ENCODE assay signal across 16 mouse cellular contexts in the genomic region with DNA sequence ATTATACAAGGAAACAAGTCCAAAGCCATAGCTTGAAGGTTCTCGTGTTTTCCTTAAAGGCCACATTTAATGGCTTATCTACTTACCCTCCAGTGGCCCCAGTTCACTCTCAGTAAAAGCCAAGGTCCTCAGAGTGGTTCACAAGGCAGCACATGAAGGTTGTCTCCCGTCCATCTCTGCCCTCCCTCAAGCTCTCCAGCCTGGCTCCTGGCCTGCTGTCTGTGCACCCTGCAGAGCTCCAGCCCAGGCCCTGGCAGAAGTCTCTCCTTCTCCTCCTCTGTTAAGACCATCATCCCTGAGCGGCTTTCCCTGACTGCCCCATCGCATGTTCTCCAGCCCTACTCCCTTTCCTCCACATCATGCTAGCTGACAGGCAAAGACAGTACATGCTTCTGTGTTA. TPM values are rescaled to one million over a fixed set of nuclear protein-coding genes. Genes with fewer than 3 reads are reported as not detected.
DNase-seq lines count a peak whose midpoint lies in the region; ATAC-seq lines count a peak whose summit lies in the region.
"Had no signal": no experiment of that assay in that cellular context is flagged by ENCODE, and none has a peak within 500 bp of the region (broad histone marks: within the 10 kb centered on the region; RNA-seq: fewer than 3 reads in every experiment).

No protein-coding gene starts in this region.

- H3K4me3 ChIP-seq in heart, embryonic 12.5 days: no peak overlapping the region
- no peak overlapping the region for H3K4me3 ChIP-seq in limb, embryonic 12.5 days (replicated peaks)
- H3K4me3 ChIP-seq in limb, embryonic 10.5 days: no peak overlapping the region
- H3K4me3 ChIP-seq in stomach, embryonic 15.5 days (replicated peaks): no peak overlapping the region
- H3K4me3 ChIP-seq: embryonic facial prominence, embryonic 13.5 days; forebrain, embryonic 15.5 days; kidney, embryonic 15.5 days; midbrain, embryonic 15.5 days; myocyte had no signal

- peaks cover 18% of the 10 kb centered on the region for H3K4me1 ChIP-seq in heart, embryonic 12.5 days (replicated peaks)
- H3K4me1 ChIP-seq in limb, embryonic 12.5 days (replicated peaks): no peaks in the 10 kb centered on the region; the same call in 1 of the 2 replicates
- H3K4me1 ChIP-seq in limb, embryonic 10.5 days: 0 out of 2 replicates have a peak, but pooled peaks cover 3% of the 10 kb centered on the region
- no peaks in the 10 kb centered on the region for H3K4me1 ChIP-seq in stomach, embryonic 15.5 days
- H3K4me1 ChIP-seq: embryonic facial prominence, embryonic 13.5 days; midbrain, embryonic 15.5 days had no signal

- H3K9me3 ChIP-seq in heart, embryonic 12.5 days (replicated peaks): no peaks in the 10 kb centered on the region
- H3K9me3 ChIP-seq in limb, embryonic 12.5 days: no peaks in the 10 kb centered on the region
- no peaks in the 10 kb centered on the region for H3K9me3 ChIP-seq in limb, embryonic 10.5 days (replicated peaks)
- no peaks in the 10 kb centered on the region for H3K9me3 ChIP-seq in stomach, embryonic 15.5 days
- H3K9me3 ChIP-seq: embryonic facial prominence, embryonic 13.5 days; forebrain, embryonic 15.5 days; kidney, embryonic 15.5 days; midbrain, embryonic 15.5 days had no signal

- H3K27me3 ChIP-seq in heart, embryonic 12.5 days (replicated peaks): no peaks in the 10 kb centered on the region
- H3K27me3 ChIP-seq in limb, embryonic 12.5 days: no peaks in the 10 kb centered on the region
- no peaks in the 10 kb centered on the region for H3K27me3 ChIP-seq in limb, embryonic 10.5 days (ENCODE audit: low read depth, poor library complexity, severe bottlenecking)
- no peaks in the 10 kb centered on the region for H3K27me3 ChIP-seq in stomach, embryonic 15.5 days (replicated peaks)
- H3K27me3 ChIP-seq: embryonic facial prominence, embryonic 13.5 days; forebrain, embryonic 15.5 days; kidney, embryonic 15.5 days; midbrain, embryonic 15.5 days; Patski had no signal

- no peak for ATAC-seq in heart, embryonic 12.5 days (ENCODE audit: insufficient number of reproducible peaks, low FRiP score)
- ATAC-seq in limb, embryonic 12.5 days (ENCODE audit: insufficient number of reproducible peaks, insufficient read depth, low FRiP score, low TSS enrichment, low read depth): no peak
- ATAC-seq in stomach, embryonic 15.5 days (ENCODE audit: insufficient read depth, low FRiP score, low read depth): no peak
- ATAC-seq: forebrain, embryonic 15.5 days; midbrain, embryonic 15.5 days; Patski had no signal

- no peak overlapping the region for H3K4me2 ChIP-seq in heart, embryonic 12.5 days
- no peak overlapping the region for H3K4me2 ChIP-seq in limb, embryonic 12.5 days
- H3K4me2 ChIP-seq in stomach, embryonic 15.5 days: no peak overlapping the region
- H3K4me2 ChIP-seq: embryonic facial prominence, embryonic 13.5 days; forebrain, embryonic 15.5 days; hindbrain, embryonic 14.5 days; kidney, embryonic 15.5 days; midbrain, embryonic 15.5 days had no signal

- no peaks in the 10 kb centered on the region for H3K36me3 ChIP-seq in heart, embryonic 12.5 days
- no peaks in the 10 kb centered on the region for H3K36me3 ChIP-seq in limb, embryonic 12.5 days
- H3K36me3 ChIP-seq in limb, embryonic 10.5 days: no peaks in the 10 kb centered on the region
- H3K36me3 ChIP-seq in stomach, embryonic 15.5 days: no peaks in the 10 kb centered on the region
- H3K36me3 ChIP-seq: embryonic facial prominence, embryonic 13.5 days; forebrain, embryonic 15.5 days; kidney, embryonic 15.5 days; midbrain, embryonic 15.5 days had no signal

- H3K27ac ChIP-seq in heart, embryonic 12.5 days (ENCODE audit: poor library complexity, severe bottlenecking): no peak overlapping the region
- 0 out of 2 replicates have a peak overlapping the region, but pooled peaks have one; percentile 7 for H3K27ac ChIP-seq in limb, embryonic 12.5 days
- H3K27ac ChIP-seq in limb, embryonic 10.5 days: no peak overlapping the region
- H3K27ac ChIP-seq in stomach, embryonic 15.5 days: peak overlapping the region; percentile 13; the same call in 1 of the 2 replicates
- H3K27ac ChIP-seq: embryonic facial prominence, embryonic 13.5 days; forebrain, embryonic 15.5 days; hindbrain, embryonic 14.5 days; kidney, embryonic 15.5 days; liver, embryonic 14.5 days; midbrain, embryonic 15.5 days had no signal

- WGBS in heart, embryonic 12.5 days: 65% methylated on average over 4 of the region's 4 CpGs
- WGBS in limb, embryonic 12.5 days: 82% methylated on average over 4 of the region's 4 CpGs
- WGBS in limb, embryonic 10.5 days: 84% methylated on average over 4 of the region's 4 CpGs
- 75% methylated on average over 4 of the region's 4 CpGs for WGBS in stomach, embryonic 15.5 days

- DNase-seq in adrenal gland, postnatal 14 days: peak; percentile 25
- DNase-seq in adrenal gland, postnatal 10 days: no peak
- peak; percentile 93 for DNase-seq in heart, adult 11 months
- DNase-seq in limb, embryonic 10.5 days (ENCODE audit: low spot score): no peak
- DNase-seq in thymus, postnatal 0 days (ENCODE audit: low spot score): no peak

- H3K9ac ChIP-seq in heart, embryonic 12.5 days: no peak overlapping the region
- H3K9ac ChIP-seq in limb, embryonic 12.5 days (replicated peaks): no peak overlapping the region
- H3K9ac ChIP-seq in stomach, embryonic 15.5 days: no peak overlapping the region
- H3K9ac ChIP-seq: embryonic facial prominence, embryonic 13.5 days; forebrain, embryonic 15.5 days; hindbrain, embryonic 14.5 days; kidney, embryonic 15.5 days; liver, embryonic 14.5 days; midbrain, embryonic 15.5 days had no signal

RNA-seq across cellular contexts. Expression of gene Ablim1, which starts 20.4 kb away (rescaled TPM):
- total RNA-seq in adrenal gland, postnatal 14 days (2021): 68.8 and 95.8 TPM in 2 replicates
- 10 to 100 TPM; 83.6 to 94.5 TPM for total RNA-seq in adrenal gland, postnatal 10 days (2021)
- 53.4 and 53.5 TPM in 2 replicates for polyA plus RNA-seq in heart, embryonic 12.5 days (2016; fragmentation: Nextera tagmentation; extraction: Ambion mirVana)
- 22.1 and 26.1 TPM in 2 replicates for polyA plus RNA-seq in limb, embryonic 12.5 days (2016; fragmentation: Nextera tagmentation; extraction: Ambion mirVana)
- polyA plus RNA-seq in limb, embryonic 10.5 days (2016; fragmentation: Nextera tagmentation; extraction: Ambion mirVana): 13.3 and 16.4 TPM in 2 replicates
- polyA plus RNA-seq in stomach, embryonic 15.5 days (2015; fragmentation: Nextera tagmentation; extraction: Ambion mirVana): 41.0 and 41.2 TPM in 2 replicates
- polyA plus RNA-seq in thymus, postnatal 0 days (2015; fragmentation: Nextera tagmentation; extraction: Ambion mirVana): 148 and 166 TPM in 2 replicates

Comparison
In these comparisons a context has a peak if more than half of its experiments do, and no peak if none do; other contexts are left out.
1. DNase-seq: peak in adrenal gland, postnatal 14 days (single experiment) and heart, adult 11 months (single experiment); none in adrenal gland, postnatal 10 days (single experiment), limb, embryonic 10.5 days (single experiment) and thymus, postnatal 0 days (single experiment).
2. H3K27ac ChIP-seq: peak in limb, embryonic 12.5 days (single experiment) and stomach, embryonic 15.5 days (single experiment); none in heart, embryonic 12.5 days (single experiment) and limb, embryonic 10.5 days (single experiment).